Mouse (Mus musculus) cerebellum, postnatal 4 days (tissue): Measurements from ENCODE around the gene Set.
A peak's percentile ranks its signal among the peaks of the same experiment; 100 is the strongest.

Experiments used
- DNase-seq, 2 experiments: peaks; one replicate each; pipeline ENCODE4 v3.0.0; 2022; ENCODE audit warnings: low spot score in 2 of 2, mixed read lengths in 1 of 2

Gene Set

DNA sequence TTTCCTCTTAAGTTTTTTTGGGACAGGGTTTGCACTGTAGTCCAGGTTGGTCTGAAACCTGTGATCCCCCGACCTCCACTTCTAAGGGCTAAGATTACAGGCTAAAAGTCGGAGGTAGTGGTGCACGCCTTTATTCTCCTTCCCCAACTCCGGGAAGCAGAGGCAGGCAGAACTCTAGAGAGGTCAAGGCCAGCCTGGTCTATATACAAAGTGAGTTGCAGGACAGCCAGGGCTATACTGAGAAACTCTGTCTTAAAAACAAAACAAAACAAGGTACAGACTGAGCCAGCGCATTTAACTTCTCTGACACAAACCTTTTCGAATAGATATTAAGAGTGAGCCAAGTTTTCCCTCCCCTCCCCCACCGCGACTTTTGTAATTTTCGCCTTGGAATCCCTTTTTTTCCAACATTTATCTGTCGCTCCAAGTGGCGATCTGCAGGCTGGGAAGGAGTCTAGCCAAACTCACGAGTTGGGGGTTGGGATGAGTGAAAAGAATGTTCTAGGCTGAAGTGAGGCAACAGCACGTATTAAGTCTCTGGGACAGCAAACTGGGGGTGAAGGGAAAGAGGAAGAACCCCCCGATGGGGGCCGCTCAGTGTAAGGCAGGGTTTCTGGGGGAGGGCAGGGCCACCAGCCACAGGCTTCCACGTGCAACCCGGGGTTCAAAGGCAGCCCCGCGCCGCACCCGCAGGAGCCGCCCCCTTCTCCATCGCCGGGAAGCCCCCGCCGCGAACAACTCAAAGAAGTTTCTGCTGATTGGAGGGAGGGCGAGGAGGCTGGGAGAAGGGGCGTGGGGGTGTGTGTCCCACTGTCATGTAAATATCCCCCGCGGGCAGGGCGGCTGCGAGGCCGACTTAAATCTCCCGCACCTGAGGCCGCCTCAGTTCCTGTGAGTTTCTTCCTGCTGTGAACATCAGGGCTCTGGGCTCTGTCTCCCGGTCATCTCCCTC is 4.3 kb downstream of the Set start:
- DNase-seq: peak in 1 of 2 experiments; percentile 33

DNA sequence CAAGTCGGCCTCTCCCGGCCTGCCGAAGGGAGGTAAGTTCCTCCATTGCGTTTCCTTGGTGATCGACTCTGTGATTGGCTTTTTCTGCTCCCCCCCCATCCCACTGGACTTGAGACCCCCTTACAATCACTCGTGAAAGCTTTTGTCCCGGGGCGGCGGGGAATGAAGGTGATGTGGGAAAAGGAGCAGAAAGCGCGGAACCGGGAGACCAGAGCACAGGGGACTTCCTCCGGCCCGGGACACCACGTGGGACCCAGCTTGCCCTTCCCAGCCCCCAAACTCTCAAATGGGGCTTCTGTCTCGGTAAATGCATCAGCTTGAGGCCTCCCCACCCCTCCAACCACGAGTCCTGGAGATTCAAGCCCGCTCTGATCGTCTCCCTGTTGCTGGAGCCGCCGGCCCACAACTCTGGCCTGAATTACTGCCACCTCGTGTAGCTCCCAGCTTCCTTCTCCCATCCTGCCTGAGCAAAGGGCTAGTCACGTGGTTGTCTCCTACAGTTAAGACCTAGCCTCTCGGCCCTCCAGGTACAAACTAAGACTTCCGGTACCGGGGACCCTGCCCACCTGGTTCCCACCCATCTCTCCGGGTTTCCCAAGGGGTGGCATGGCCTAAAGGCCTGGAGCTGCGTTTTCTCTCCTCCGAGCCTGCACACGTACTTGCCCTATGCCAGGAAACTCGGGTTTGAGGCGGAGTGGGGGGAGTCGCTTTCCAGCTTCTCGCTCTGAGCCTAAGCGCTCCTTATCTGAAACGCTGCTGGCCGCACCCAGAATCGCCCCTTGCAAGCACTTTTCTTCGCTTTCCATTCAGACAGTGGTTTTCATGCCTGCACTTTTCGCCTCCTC is 5.3 kb downstream of the Set start:
- peak in 1 of 2 experiments; percentile 32 for DNase-seq

GRCm38 (mm10) chr2:30063235-30063634 is 6.1 kb downstream of the Set start:
- DNase-seq: no peak

- no peak for DNase-seq
Observed at GRCm38 (mm10) chr2:30063791-30064190, 6.6 kb downstream of the Set start.

GRCm38 (mm10) chr2:30064298-30064697 is 7.1 kb downstream of the Set start:
- DNase-seq: no peak

DNA sequence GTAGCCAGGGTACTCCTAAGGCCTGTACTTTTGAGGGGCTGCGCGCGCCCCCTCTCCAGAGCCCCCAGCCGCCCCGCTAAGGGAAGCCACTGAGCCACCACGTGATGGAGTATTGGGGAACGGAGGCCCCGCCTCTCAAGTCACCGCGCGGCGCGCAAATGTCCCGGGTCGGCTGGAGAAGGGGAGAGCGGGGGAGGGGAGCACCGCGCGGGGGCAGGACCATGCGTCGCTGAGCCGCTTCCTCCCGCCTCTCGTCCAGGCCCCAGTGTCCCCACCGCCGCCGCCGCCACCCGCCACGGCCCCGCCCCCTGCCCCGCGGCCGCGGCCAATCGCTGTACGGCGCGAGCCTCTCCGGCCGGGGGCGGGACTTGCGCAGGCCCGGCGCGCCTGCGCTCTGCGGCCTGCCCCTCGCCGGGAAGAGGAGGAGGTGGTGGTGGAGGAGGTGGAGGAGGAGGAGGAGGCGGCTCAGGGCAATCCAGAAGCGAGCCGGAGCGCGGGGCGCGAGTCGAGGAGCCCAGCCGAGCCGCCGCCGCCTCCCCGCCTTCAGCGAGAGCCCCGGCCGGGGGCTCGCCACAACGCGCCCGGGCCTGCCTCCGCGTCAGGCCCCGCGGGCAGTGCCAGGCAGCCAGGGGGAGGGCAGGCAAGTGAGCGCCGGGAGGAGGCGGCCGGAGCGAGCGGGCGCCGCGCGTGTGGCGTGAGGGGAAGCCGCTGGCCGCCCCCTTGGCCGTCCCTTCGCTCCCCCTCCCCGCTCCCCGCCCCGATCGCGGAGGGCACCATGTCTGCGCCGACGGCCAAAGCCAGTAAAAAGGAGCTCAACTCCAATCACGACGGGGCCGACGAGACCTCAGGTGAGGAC is 9.1 kb downstream of the Set start:
- peak; percentile 83 to 96 for DNase-seq

- peak in 1 of 2 experiments; percentile 48 for DNase-seq
Observed at GRCm38 (mm10) chr2:30067031-30067888, 10.1 kb downstream of the Set start.

DNA sequence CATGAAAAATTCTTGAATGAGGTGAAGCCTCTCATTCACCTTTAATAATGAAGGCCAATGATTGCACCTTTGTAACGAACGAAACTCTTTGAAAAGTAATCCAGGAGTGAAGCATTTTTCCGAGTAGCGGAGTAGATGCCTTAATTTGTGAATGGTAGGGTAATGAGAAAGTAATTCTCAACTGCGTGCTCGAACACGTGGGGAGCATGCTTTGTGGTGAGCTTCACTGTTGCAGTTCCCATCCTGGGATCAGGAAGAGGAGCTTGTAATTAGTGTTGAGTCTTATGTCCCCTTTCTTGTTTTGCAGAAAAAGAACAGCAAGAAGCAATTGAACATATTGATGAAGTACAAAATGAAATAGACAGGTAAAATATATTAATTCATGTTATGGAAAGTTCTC is 10.8 kb downstream of the Set start:
- DNase-seq: no peak

GRCm38 (mm10) chr2:30072875-30073274 is 15.7 kb downstream of the Set start:
- DNase-seq: no peak

GRCm38 (mm10) chr2:30073285-30073684 is 16.1 kb downstream of the Set start:
- no peak for DNase-seq

GRCm38 (mm10) chr2:30075625-30076024 is 18.4 kb downstream of the Set start:
- no peak for DNase-seq

- DNase-seq: no peak
Observed at GRCm38 (mm10) chr2:30076439-30076838, 19.3 kb downstream of the Set start.

GRCm38 (mm10) chr2:30076959-30077358 is 19.8 kb downstream of the Set start:
- no peak for DNase-seq

- DNase-seq: peak; percentile 81 to 89
Observed at GRCm38 (mm10) chr2:30077502-30078348, 20.5 kb downstream of the Set start, which contains the start of gene Pkn3. TSS of gene Pkn3 (plus strand) at chr2:30077684.

DNA sequence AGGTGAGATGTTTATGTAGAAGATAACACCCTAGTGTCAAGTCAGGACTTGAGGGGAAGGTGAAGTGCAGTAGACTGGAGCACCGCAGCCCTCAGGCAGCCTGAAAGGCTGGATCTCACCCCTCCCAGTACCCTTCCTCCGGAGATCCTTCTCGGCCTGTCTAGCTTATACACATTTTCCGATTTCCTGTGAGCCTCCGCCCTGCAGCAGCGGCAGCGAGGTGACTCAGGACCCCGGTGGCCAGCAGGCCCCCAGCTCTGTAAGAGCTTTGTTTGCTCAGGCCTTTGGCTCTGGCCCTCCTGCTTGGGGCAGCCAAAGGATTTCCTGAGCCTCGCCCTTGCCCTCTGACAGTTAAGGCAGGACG is 21.2 kb downstream of the Set start:
- no peak for DNase-seq

DNA sequence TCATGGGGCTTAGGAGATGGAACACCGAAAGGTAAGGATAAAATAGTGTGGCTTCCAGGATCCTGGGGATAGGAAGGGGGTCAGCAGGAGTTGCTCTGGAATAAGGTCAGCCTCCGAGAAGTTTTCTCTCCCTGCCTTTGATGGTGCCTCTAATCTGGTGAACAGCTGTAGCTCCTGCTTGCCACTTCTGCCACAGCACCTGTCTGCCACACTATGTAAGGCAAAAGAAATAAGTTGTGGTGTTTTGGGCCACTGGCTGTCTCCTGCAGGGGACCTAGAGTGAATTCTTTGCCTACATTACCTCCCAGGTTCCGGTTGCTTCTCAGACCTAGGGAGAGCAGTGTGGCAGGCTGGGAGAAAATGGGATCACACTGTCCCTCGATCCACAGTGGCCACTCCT is 21.6 kb downstream of the Set start:
- DNase-seq: no peak

- DNase-seq: no peak
Observed at GRCm38 (mm10) chr2:30080181-30080800, 23.1 kb downstream of the Set start.

DNA sequence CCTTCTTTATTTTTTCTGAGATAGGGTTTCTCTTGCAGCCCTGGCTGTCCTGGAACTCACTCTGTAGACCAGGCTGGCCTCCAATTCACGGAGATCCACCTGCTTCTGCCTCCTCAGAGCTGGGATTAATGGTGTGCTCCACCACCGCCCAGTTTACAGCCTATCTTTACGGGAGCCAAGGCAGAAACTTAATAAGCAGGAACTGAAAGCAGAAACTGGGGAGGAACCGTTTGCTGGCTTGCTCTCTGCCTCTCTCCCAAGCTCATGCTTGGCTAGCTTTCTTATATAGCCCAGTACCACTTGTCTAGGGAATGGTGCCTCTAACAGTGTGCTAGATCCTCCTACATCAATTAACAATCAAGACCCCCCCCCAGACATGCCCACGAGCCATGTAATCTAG is 26.9 kb downstream of the Set start:
- no peak for DNase-seq

DNA sequence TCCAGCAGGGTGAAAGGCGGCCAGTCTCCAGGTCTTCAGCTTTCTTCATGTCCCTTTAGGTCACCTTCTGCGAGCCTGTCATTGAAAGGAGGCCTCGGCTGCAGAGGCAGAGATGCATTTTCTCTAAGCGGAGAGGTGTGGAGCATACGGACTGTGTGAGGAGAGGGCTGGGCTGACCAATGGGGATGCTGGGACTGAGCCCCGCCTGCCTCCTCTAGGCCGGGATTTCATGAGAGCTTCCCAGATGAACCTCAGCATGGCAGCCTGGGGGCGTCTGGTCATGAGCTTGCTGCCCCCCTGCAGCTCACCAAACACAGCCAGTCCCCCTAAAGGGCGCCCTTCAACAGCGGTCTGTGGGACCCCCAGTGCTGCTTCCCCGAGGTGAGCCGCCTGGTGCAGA is 27.5 kb downstream of the Set start:
- DNase-seq: no peak
